Mouse (Mus musculus) limb, embryonic 11.5 days (tissue): ENCODE measurements around the gene Gm9821. TPM values are rescaled to one million over a fixed set of nuclear protein-coding genes. Genes with fewer than 3 reads are reported as not detected.

Source experiments
- ATAC-seq: fragments of 200-750 bp; cut with Nextera tagmentation; 2 replicates; pipeline ENCODE4 v1.8.0; 2017; ENCODE audit warnings: low read depth; ENCODE audit not compliant: insufficient number of reproducible peaks, low FRiP score, low TSS enrichment
- DNase-seq: peaks from one replicate; pipeline ENCODE4 v3.0.0-alpha.2; 2015; ENCODE audit warnings: low spot score
- H3K27ac ChIP-seq: fragments of 300-500 bp; sonication (generic); replicated peaks from 2 replicates; pipeline ENCODE4 v1.5.1; 2014; ENCODE audit warnings: low read depth, mild to moderate bottlenecking, low read length
- H3K27me3 ChIP-seq: fragments of 300-500 bp; sonication (generic); 2 replicates; pipeline ENCODE4 v1.6.1; 2014; ENCODE audit warnings: mild to moderate bottlenecking, low read length, mixed read lengths; ENCODE audit not compliant: control insufficient read depth, insufficient read depth
- H3K36me3 ChIP-seq: fragments of 300-500 bp; sonication (generic); 2 replicates; pipeline ENCODE4 v1.6.1; 2014; ENCODE audit warnings: mild to moderate bottlenecking, low read length, moderate library complexity, mixed read lengths; ENCODE audit not compliant: control insufficient read depth, insufficient read depth
- H3K4me1 ChIP-seq: fragments of 300-500 bp; sonication (generic); 2 replicates; pipeline ENCODE4 v1.6.1; 2014; ENCODE audit warnings: low read length, mixed read lengths; ENCODE audit not compliant: control insufficient read depth, insufficient read depth
- H3K4me2 ChIP-seq: fragments of 300-500 bp; sonication (generic); 2 replicates; pipeline ENCODE4 v1.6.1; 2014; ENCODE audit warnings: low read depth, mild to moderate bottlenecking, moderate library complexity; ENCODE audit not compliant: severe bottlenecking
- H3K4me3 ChIP-seq: fragments of 300-500 bp; sonication (generic); 2 replicates; pipeline ENCODE4 v1.5.1; 2014; ENCODE audit warnings: low read depth, low read length
- H3K9ac ChIP-seq: fragments of 300-500 bp; sonication (generic); 2 replicates; pipeline ENCODE4 v1.6.1; 2014; ENCODE audit warnings: mild to moderate bottlenecking, low read length
- H3K9me3 ChIP-seq: fragments of 300-500 bp; sonication (generic); 2 replicates; pipeline ENCODE4 v1.6.1; 2016; ENCODE audit warnings: low read length; ENCODE audit not compliant: control insufficient read depth
- WGBS: fragments of 180-500 bp; shearing (Covaris S2); extraction: QIAGEN DNeasy Blood & Tissue Kit; methylation state at CpG from one replicate; pipeline ENCODE4 v1.1.7; 2014; 5-methylcytosine and 5-hydroxymethylcytosine counted together
- polyA plus RNA-seq: library from polyadenylated mRNA; unstranded; fragments of >200 nt; fragmentation: Nextera tagmentation; extraction: Ambion mirVana; gene quantifications from 2 replicates; pipeline ENCODE4 v1.2.1, GENCODE M21; 2014

Gm9821 gene
- polyA plus RNA-seq, 1 experiment from 2014 or later = 0.32 TPM

DNA sequence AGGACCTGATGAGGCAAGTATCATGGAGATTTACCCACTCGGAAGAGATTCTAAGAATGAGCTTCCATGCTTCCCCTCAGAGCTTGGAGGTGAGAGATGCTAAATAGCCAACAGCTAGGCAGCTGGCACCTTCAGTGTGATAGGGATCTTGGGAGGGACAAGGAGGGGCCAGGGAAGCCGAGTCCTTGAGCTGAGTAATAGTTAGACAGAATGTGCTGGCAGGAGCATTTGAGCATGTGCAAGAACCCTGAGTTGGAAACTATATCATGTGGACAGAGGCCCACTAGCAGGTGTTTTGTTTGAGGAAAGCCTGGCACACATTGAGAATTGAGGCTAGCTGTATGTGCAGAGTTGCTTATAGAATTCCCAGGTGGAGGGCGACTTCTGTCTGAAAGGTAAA, 32.9 kb upstream of the Gm9821 start:
- H3K27me3 ChIP-seq = no peaks in the 10 kb centered on the region
- no peak overlapping the region for H3K4me3 ChIP-seq
- H3K4me1 ChIP-seq = no peaks in the 10 kb centered on the region
- peaks cover 2% of the 10 kb centered on the region; the same call in 1 of the 2 replicates for H3K36me3 ChIP-seq
- DNase-seq = no peak
- H3K9ac ChIP-seq = no peak overlapping the region
- H3K4me2 ChIP-seq = no peak overlapping the region
- H3K9me3 ChIP-seq = no peaks in the 10 kb centered on the region
- no peak for ATAC-seq
- 69% methylated on average over 3 of the region's 3 CpGs for WGBS
- no peak overlapping the region for H3K27ac ChIP-seq

DNA sequence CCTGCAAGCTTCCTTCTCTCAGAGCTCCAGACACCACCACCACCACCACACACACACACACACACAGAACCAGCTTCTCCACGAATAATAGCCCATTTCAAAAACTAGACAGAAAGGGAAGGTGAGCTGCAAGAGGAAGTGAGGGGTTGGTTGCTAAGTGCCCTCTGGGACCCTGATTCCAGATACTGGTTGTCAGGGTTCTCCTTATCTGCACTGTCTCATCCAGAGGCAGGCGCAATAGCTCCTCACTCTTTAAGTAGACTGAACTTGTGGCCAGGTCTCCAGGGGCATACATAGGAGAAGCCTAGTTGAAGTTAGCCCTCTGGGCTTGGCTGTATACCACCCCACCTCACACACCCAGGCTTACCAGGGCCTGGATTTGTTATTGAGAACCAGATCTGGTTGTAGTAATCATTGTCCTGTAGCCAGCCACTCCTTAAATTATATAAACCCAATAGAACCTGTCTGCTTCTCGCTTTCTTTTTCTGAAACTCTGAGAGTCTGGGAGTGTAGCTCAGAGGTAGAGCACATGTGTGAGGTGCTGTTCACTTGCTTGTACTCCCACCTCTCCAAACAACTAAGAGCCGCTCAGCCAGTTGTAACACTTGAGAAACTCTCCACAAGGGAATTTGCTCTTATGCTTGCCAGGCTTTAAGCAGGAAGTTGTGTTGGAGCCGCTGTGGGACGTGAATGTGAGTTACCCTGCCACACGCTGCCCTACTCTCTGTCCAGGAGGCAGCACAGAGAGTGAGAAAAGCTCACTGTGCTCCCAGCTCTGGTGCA, 32.0 kb upstream of the Gm9821 start:
- no peak overlapping the region for H3K27ac ChIP-seq
- H3K4me2 ChIP-seq = no peak overlapping the region
- DNase-seq = no peak
- H3K4me3 ChIP-seq = no peak overlapping the region
- 90% methylated on average over 7 of the region's 7 CpGs for WGBS
- H3K27me3 ChIP-seq = no peaks in the 10 kb centered on the region
- ATAC-seq = no peak
- H3K9ac ChIP-seq = no peak overlapping the region
- H3K4me1 ChIP-seq = no peaks in the 10 kb centered on the region
- H3K9me3 ChIP-seq = no peaks in the 10 kb centered on the region
- H3K36me3 ChIP-seq = peaks cover 5% of the 10 kb centered on the region; the same call in 1 of the 2 replicates

DNA sequence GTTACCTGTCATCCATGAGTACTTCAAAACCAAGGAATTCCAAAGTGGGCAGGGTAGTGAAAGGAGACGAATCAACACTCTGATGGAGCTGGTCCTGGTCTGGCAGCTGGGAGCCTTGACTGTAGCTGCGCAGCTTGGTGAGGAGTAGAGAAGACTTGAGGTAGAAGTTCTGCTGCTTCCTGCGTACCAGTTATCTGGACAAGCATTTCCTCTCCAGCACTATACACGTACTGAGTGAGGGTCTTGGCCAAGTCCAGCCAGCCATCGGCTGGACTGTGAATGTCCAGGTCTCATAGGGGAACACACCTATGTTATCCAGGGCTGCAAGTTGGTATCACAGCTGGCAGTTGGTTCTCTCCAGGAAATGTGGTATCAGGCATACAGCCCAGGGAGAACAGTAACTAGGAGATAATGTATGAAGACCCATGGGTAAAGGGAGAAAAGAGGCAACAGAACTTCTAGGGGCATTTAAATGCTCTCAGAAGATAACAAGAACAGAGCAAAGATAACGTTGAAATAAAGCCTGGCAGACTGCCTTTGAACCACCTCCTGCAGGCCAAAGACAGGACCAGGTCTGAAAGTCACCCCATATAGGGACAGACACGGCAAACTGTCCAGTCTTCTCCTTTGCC, 29.0 kb upstream of the Gm9821 start:
- H3K36me3 ChIP-seq = peaks cover 5% of the 10 kb centered on the region; the same call in 1 of the 2 replicates

DNA sequence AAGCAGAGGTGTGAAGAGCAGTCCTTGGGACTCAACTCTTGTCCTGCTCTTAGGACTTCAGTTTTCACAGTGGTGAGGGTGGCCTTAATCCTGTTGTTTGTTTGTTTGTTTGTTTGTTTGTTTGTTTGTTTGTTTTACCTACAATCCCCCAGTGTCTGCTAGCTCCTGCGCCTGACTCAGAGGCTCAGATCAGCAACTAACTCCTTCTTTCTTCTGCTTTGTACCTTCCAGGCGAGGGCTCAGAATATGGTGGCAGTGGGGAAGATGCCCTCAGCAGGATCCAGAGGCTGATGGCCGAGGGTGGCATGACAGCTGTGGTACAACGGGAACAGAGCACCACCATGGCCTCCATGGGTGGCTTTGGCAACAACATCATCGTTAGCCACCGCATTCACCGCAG, 28.4 kb upstream of the Gm9821 start:
- Histone ChIP-seq H3K4me3 (no peak overlapping the region), H3K9me3 (no peaks in the 10 kb centered on the region), H3K36me3 (peaks cover 5% of the 10 kb centered on the region; the same call in 1 of the 2 replicates), H3K27me3 (peaks cover 14% of the 10 kb centered on the region), H3K27ac (no peak overlapping the region), H3K4me2 (no peak overlapping the region), H3K4me1 (peaks cover under 1% of the 10 kb centered on the region; the same call in 1 of the 2 replicates), H3K9ac (no peak overlapping the region)
- ATAC-seq = no peak
- DNase-seq = no peak
- 87% methylated on average over 7 of the region's 7 CpGs for WGBS

More for the DNA sequence above, 29.0 kb upstream of the Gm9821 start:
- no peak for DNase-seq
- H3K4me1 ChIP-seq = no peaks in the 10 kb centered on the region
- ATAC-seq = no peak
- H3K4me2 ChIP-seq = no peak overlapping the region
- 87% methylated on average over 7 of the region's 7 CpGs for WGBS
- no peak overlapping the region for H3K9ac ChIP-seq
- no peak overlapping the region for H3K27ac ChIP-seq
- no peaks in the 10 kb centered on the region for H3K9me3 ChIP-seq
- H3K27me3 ChIP-seq = peaks cover 8% of the 10 kb centered on the region; the same call in 1 of the 2 replicates
- no peak overlapping the region for H3K4me3 ChIP-seq

DNA sequence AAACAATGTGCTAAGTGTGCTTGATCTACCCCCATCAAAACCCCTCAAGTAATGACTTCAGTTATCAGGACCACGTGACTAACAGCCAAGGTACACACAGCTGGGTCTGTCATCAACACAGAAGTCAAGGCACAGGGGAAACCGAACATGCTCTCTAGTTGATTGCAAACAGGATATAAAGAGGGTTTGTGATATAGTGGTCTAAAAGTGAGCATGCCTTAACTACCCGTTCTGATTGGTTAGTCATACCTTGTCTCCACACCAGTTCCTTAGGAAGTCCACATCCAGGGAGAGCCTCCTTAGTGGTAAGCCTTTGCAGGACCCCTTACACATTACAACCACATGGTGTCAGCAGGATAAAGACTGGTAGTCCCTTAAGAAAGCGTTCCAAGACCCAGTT, 25.4 kb upstream of the Gm9821 start:
- ATAC-seq (no peak), DNase-seq (no peak)
- H3K36me3 ChIP-seq = peaks cover 5% of the 10 kb centered on the region; the same call in 1 of the 2 replicates
- H3K4me3 ChIP-seq = no peak overlapping the region
- H3K9me3 ChIP-seq = no peaks in the 10 kb centered on the region
- H3K4me2 ChIP-seq = no peak overlapping the region
- H3K4me1 ChIP-seq = peaks cover 12% of the 10 kb centered on the region; the same call in 1 of the 2 replicates
- 76% methylated on average over 4 of the region's 4 CpGs for WGBS
- H3K27ac ChIP-seq = no peak overlapping the region
- H3K9ac ChIP-seq = no peak overlapping the region
- peaks cover 36% of the 10 kb centered on the region for H3K27me3 ChIP-seq

DNA sequence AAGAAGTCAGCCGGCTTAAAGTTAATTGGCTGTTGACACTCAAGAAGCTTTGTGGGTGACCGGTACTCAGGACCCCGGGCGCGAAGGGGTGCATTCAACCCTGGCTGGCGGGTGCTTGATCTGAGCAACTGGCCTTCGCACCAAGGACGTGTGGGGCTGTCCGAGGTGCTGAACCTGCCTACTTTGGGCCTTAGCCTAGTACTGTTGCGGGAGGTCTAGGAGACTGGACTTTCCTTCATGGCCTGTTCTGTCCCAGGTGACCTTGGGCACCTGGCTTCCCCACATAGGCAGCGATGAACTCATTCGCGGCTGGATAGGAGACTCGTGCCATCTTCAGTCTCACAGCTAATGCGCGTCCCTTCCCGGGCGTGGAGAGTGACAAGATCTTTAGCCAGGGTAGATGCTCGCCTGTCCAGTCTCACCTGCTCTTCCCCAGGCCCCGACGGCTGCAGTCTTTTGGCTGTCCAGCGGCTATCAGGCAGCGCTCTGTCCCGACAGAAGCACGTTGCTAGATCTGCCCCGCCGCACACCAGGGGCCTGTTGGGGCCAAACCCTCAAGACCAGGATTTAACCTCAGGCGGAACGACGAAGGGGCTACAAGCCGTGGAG, 24.2 kb upstream of the Gm9821 start:
- H3K4me1 ChIP-seq = peaks cover 12% of the 10 kb centered on the region; the same call in 1 of the 2 replicates
- H3K9ac ChIP-seq = no peak overlapping the region
- H3K27me3 ChIP-seq = peaks cover 36% of the 10 kb centered on the region
- peak overlapping the region; percentile 71 for H3K4me2 ChIP-seq
- 4% methylated on average over 31 of the region's 31 CpGs for WGBS
- ATAC-seq (0 out of 2 replicates have a peak, but pooled peaks have one; percentile 23), DNase-seq (peak; percentile 82)
- no peak overlapping the region for H3K27ac ChIP-seq
- no peaks in the 10 kb centered on the region for H3K9me3 ChIP-seq
- H3K4me3 ChIP-seq = peak overlapping the region; percentile 50
- H3K36me3 ChIP-seq = peaks cover 5% of the 10 kb centered on the region; the same call in 1 of the 2 replicates

DNA sequence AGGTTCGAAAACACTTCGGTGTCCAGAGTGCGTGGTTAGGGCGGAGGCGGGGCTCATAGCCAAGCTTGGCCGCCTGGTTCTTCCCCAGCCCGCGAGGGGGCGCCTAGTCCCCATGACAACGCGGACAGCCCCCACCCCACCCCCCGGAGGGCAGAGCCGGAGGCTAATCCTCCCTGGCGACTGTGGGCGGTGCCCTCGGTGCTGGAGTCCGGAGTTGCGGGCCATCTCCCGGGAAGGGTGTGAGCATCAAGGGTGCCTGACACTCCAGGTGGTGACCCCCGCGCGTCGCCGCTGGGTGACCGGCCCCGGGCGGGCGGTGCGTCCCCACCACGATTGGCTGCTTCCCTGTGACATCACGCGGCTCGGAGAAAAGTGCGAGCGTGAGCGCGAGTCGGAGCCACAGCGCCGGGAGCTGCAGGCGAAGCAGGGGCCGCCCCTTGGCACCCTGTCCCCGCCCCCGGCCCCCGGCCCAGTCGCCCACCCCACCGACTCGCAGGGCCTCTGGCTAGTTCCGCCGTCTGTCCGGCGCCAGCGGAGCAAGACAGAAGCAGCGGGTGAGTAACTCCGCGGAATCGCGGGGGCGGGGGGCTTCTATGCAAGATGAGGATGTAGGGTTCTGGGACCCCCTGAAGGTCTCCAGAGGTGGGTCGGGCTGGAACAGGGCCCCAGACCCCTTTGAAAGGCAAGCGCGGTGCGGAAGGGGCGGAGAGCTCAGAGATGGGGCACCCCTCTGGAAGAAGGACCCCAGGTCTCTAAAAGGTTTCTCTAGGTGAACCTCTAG, 23.5 kb upstream of the Gm9821 start:
- 1% methylated on average over 64 of the region's 64 CpGs for WGBS
- H3K4me2 ChIP-seq = peak overlapping the region; percentile 71
- peaks cover 5% of the 10 kb centered on the region; the same call in 1 of the 2 replicates for H3K36me3 ChIP-seq
- ATAC-seq (peak; percentile 54), DNase-seq (peak; percentile 81)
- peaks cover 36% of the 10 kb centered on the region for H3K27me3 ChIP-seq
- peaks cover 12% of the 10 kb centered on the region; the same call in 1 of the 2 replicates for H3K4me1 ChIP-seq
- H3K9ac ChIP-seq = 0 out of 2 replicates have a peak overlapping the region, but pooled peaks have one; percentile 30
- H3K9me3 ChIP-seq = no peaks in the 10 kb centered on the region
- no peak overlapping the region for H3K27ac ChIP-seq
- peak overlapping the region; percentile 50 for H3K4me3 ChIP-seq
